Mouse (Mus musculus) lung, adult 18-20 months (tissue): ENCODE results near the gene Sipa1l3.

ENCODE experiments used
- DNase-seq, 2 experiments: peaks; one replicate each; pipeline ENCODE4 v3.0.0; 2022; ENCODE audit warnings: mixed read lengths in 2 of 2

The Sipa1l3 gene

GRCm38 (mm10) chr7:29367166-29368003 lies 151.1 kb downstream of the Sipa1l3 start:
- no peak for DNase-seq

GRCm38 (mm10) chr7:29364052-29364451 lies 154.4 kb downstream of the Sipa1l3 start:
- DNase-seq: no peak

- no peak for DNase-seq
Observed at GRCm38 (mm10) chr7:29361497-29361896, 156.9 kb downstream of the Sipa1l3 start.

- DNase-seq: no peak
Observed at GRCm38 (mm10) chr7:29355406-29355805, 163.0 kb downstream of the Sipa1l3 start.

- DNase-seq: no peak
Observed at GRCm38 (mm10) chr7:29354161-29354560, 164.3 kb downstream of the Sipa1l3 start.

- no peak for DNase-seq
Observed at GRCm38 (mm10) chr7:29352246-29352645, 166.2 kb downstream of the Sipa1l3 start.

GRCm38 (mm10) chr7:29350489-29350888 lies 168.0 kb downstream of the Sipa1l3 start:
- no peak for DNase-seq

- DNase-seq: no peak
Observed at GRCm38 (mm10) chr7:29346212-29346611, 172.2 kb downstream of the Sipa1l3 start.

- no peak for DNase-seq
Observed at GRCm38 (mm10) chr7:29345534-29345933, 172.9 kb downstream of the Sipa1l3 start.

- DNase-seq: no peak
Observed at GRCm38 (mm10) chr7:29343746-29344145, 174.7 kb downstream of the Sipa1l3 start.

GRCm38 (mm10) chr7:29342489-29343092 lies 175.8 kb downstream of the Sipa1l3 start:
- DNase-seq: no peak

- no peak for DNase-seq
Observed at GRCm38 (mm10) chr7:29341722-29342121, 176.7 kb downstream of the Sipa1l3 start.

GRCm38 (mm10) chr7:29340838-29341237 lies 177.6 kb downstream of the Sipa1l3 start:
- DNase-seq: no peak

GRCm38 (mm10) chr7:29340247-29340646 lies 178.2 kb downstream of the Sipa1l3 start:
- no peak for DNase-seq

- DNase-seq: no peak
Observed at GRCm38 (mm10) chr7:29338984-29339679, 179.3 kb downstream of the Sipa1l3 start.

- DNase-seq: no peak
Observed at GRCm38 (mm10) chr7:29338351-29338919, 180.0 kb downstream of the Sipa1l3 start.

GRCm38 (mm10) chr7:29337766-29338165 lies 180.7 kb downstream of the Sipa1l3 start:
- DNase-seq: no peak

GRCm38 (mm10) chr7:29336795-29337319 lies 181.6 kb downstream of the Sipa1l3 start:
- DNase-seq: no peak

GRCm38 (mm10) chr7:29335841-29336671 lies 182.4 kb downstream of the Sipa1l3 start:
- no peak for DNase-seq

GRCm38 (mm10) chr7:29335276-29335675 lies 183.2 kb downstream of the Sipa1l3 start:
- no peak for DNase-seq

GRCm38 (mm10) chr7:29334156-29334555 lies 184.3 kb downstream of the Sipa1l3 start:
- DNase-seq: no peak

- DNase-seq: no peak
Observed at GRCm38 (mm10) chr7:29328984-29329383, 189.5 kb downstream of the Sipa1l3 start.
